Mouse (Mus musculus) c-Kit-positive CD71-positive TER-119-negative erythroid progenitor cells, embryonic 14.5 days (primary cell): ENCODE measurements around the gene Cstf1.

Experiments used
- DNase-seq: peaks from one replicate; pipeline ENCODE4 v3.0.0-alpha.2; 2013; ENCODE audit warnings: low read depth

The Cstf1 gene

DNA sequence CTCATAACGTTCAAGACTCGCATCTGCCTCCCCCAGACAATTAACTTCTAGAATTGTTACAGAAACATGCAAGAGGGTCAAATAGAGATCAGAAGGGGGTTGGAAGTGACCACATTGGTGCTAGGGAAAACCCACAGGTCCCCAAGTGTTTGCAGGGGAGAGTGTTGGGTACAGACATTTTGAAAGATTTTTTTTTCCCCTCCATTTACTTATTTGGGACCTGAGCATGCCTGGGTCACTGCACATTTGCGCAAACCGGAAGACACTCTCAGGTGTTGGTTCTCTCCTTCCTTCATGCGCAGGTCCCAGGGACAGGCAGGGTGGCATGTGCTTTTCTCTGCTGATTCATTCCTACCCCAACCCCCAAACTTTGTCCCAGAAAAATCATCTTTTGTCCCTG, 46.4 kb downstream of the Cstf1 start:
- no peak for DNase-seq

DNA sequence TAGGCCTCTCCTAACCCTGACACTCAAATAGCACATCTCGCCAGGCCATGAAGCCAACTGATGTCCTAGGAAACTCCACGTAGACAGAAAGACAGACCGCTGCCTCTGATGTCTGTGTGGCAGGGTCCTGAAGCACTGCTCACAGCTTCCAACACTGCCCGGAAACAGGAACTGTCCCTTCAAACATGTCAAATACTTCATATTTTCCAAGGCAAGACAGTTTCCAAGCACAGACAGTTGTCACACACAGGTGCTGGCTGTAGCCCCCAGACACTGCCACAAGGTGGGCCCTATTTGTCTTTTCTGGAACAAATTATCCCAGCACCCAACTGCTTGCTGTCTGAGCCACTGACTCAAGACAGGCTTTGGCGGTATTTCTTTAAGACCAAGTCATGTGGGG, 47.7 kb downstream of the Cstf1 start:
- no peak for DNase-seq

DNA sequence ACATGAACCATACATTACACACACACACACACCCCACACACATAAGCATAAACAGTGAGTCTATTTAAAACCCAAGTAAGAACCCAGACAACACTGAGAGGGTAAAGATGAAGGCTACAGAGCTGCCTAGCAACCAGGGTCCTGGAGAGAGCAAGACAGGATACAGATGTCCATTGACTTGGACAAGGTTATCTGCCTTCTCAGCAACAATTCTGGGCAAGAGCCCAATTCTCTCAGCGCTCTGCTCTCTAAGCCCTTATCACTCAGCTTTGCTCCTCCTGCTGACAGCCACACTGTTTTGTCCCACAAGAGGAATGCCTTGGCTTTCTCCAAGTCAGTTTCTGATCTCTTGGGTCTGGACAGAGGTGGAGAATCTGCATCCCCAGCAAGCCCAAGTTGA, 60.1 kb downstream of the Cstf1 start:
- no peak for DNase-seq
